Mouse (Mus musculus) hindbrain, embryonic 12.5 days (tissue): ENCODE data around the gene Zfp384. TPM values are rescaled to one million over a fixed set of nuclear protein-coding genes. Genes with fewer than 3 reads are reported as not detected.

Source experiments
- ATAC-seq: fragments of 200-750 bp; cut with Nextera tagmentation; 2 replicates; pipeline ENCODE4 v1.8.0; 2017; ENCODE audit warnings: moderate TSS enrichment; ENCODE audit not compliant: low FRiP score
- H3K27ac ChIP-seq: fragments of 300-500 bp; sonication (generic); 2 replicates; pipeline ENCODE4 v1.5.1; 2016; ENCODE audit warnings: mild to moderate bottlenecking
- H3K27me3 ChIP-seq: fragments of 300-500 bp; sonication (generic); 2 replicates; pipeline ENCODE4 v1.6.1; 2016; ENCODE audit warnings: mild to moderate bottlenecking
- H3K36me3 ChIP-seq: fragments of 300-500 bp; sonication (generic); 2 replicates; pipeline ENCODE4 v1.6.1; 2016; ENCODE audit warnings: mild to moderate bottlenecking
- H3K4me1 ChIP-seq: fragments of 300-500 bp; sonication (generic); 2 replicates; pipeline ENCODE4 v1.6.1; 2016
- H3K4me2 ChIP-seq: fragments of 300-500 bp; sonication (generic); replicated peaks from 2 replicates; pipeline ENCODE4 v1.6.1; 2016; ENCODE audit warnings: mild to moderate bottlenecking
- H3K4me3 ChIP-seq: fragments of 300-500 bp; sonication (generic); 2 replicates; pipeline ENCODE4 v1.5.1; 2016; ENCODE audit warnings: mild to moderate bottlenecking
- H3K9ac ChIP-seq: fragments of 300-500 bp; sonication (generic); 2 replicates; pipeline ENCODE4 v1.6.1; 2016; ENCODE audit warnings: mild to moderate bottlenecking, moderate library complexity
- H3K9me3 ChIP-seq: fragments of 300-500 bp; sonication (generic); replicated peaks from 2 replicates; pipeline ENCODE4 v1.6.1; 2016; ENCODE audit warnings: mild to moderate bottlenecking
- WGBS: fragments of 180-500 bp; shearing (Covaris S2); methylation state at CpG from one replicate; pipeline ENCODE4 v1.1.7; 2016; 5-methylcytosine and 5-hydroxymethylcytosine counted together
- polyA plus RNA-seq: library from polyadenylated mRNA; unstranded; fragments of >200 nt; fragmentation: Nextera tagmentation; extraction: Ambion mirVana; gene quantifications from 2 replicates; pipeline ENCODE4 v1.2.1, GENCODE M21; 2016

Gene Zfp384
- polyA plus RNA-seq, 1 experiment from 2014 or later, result 21.6 TPM

DNA sequence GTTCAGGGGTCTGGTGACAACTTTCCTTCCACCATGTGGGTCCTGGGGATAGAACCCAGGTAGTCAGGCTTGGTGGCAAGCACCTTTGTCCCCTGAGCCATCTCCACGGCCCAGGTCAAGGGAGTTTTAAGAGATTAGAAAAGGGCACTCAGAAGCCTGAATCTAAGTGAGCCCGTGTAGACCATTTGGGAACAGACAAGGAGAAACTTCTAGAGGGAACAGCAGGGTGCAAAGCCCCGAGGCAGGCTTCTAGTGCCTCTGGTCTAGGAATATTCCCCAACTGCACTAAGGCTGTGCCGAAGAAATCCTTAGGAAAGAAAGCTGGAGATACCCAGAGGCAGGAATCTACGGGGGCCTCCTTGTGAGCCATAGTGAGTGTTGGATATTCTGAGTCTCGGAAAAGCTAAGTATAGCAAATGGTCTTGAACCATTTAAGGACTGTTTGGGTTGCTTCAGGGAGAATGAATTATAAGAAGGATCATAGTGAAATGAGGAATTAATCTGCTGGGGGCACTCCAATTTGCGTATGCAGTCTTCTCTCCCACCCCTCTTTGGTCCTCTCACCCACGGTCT, 13.0 kb upstream of the Zfp384 start:
- H3K4me3 ChIP-seq, result peak overlapping the region; percentile 56; the same call in 1 of the 2 replicates
- no peaks in the 10 kb centered on the region for H3K36me3 ChIP-seq
- ATAC-seq, result no peak
- WGBS, result 55% methylated on average over 8 of the region's 8 CpGs
- H3K9me3 ChIP-seq, result no peaks in the 10 kb centered on the region
- no peak overlapping the region for H3K27ac ChIP-seq
- no peak overlapping the region for H3K9ac ChIP-seq
- peak overlapping the region; percentile 95 for H3K4me2 ChIP-seq
- peaks cover 12% of the 10 kb centered on the region for H3K4me1 ChIP-seq
- peaks cover 81% of the 10 kb centered on the region for H3K27me3 ChIP-seq

- Histone ChIP-seq H3K4me1 (peaks cover 12% of the 10 kb centered on the region), H3K27me3 (peaks cover 90% of the 10 kb centered on the region), H3K9me3 (no peaks in the 10 kb centered on the region), H3K4me3 (peak within 1 kb of the TSS; percentile 56), H3K4me2 (peak within 1 kb of the TSS; percentile 95), H3K36me3 (no peaks in the 10 kb centered on the region), H3K27ac (no peak within 1 kb of the TSS), H3K9ac (peak within 1 kb of the TSS; percentile 79)
- under 1% methylated on average over 47 of the region's 78 CpGs for WGBS
- peak; percentile 65 for ATAC-seq
Measured at GRCm38 (mm10) chr6:124996551-124997501, 12.1 kb upstream of the Zfp384 start, which contains the start of gene Pianp. Pianp (plus strand) TSS chr6:124996694.

DNA sequence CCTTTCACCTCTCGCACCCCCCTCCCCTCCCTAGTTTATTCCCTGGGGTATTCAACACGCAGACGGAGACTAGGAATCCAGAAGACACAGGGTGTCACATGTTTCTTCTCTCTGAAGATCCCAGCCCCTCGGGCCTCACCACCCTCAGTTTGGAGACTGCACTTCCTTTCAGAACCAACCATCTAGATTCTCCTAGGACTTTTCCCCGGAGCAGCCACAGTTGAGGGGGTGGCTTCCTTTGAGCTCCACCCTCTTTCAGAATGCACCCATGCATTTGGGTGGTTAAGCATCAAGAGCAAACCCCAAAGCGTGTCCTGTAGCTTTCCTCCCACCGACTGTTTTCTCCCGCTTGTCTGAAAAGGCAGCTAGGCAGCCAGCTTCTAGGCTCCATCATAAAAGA, 10.9 kb upstream of the Zfp384 start:
- Histone ChIP-seq H3K4me3 (peak overlapping the region; percentile 56), H3K36me3 (no peaks in the 10 kb centered on the region), H3K9me3 (no peaks in the 10 kb centered on the region), H3K4me2 (peak overlapping the region; percentile 95), H3K27ac (no peak overlapping the region), H3K4me1 (peaks cover 12% of the 10 kb centered on the region), H3K9ac (peak overlapping the region; percentile 79), H3K27me3 (peaks cover 98% of the 10 kb centered on the region)
- ATAC-seq, result no peak
- WGBS, result 10% methylated on average over 8 of the region's 8 CpGs

GRCm38 (mm10) chr6:124999091-124999490, 9.9 kb upstream of the Zfp384 start:
- Histone ChIP-seq H3K4me2 (0 out of 2 replicates have a peak overlapping the region, but pooled peaks have one; percentile 95), H3K9ac (no peak overlapping the region), H3K27me3 (peaks cover 97% of the 10 kb centered on the region), H3K4me3 (no peak overlapping the region), H3K4me1 (peaks cover 18% of the 10 kb centered on the region), H3K27ac (no peak overlapping the region), H3K9me3 (no peaks in the 10 kb centered on the region), H3K36me3 (no peaks in the 10 kb centered on the region)
- WGBS, result 32% methylated on average over 14 of the region's 14 CpGs
- no peak for ATAC-seq

- Histone ChIP-seq H3K27me3 (peaks cover 95% of the 10 kb centered on the region), H3K9me3 (no peaks in the 10 kb centered on the region), H3K36me3 (no peaks in the 10 kb centered on the region), H3K4me2 (no peak overlapping the region), H3K4me3 (no peak overlapping the region), H3K27ac (no peak overlapping the region), H3K9ac (no peak overlapping the region), H3K4me1 (peaks cover 21% of the 10 kb centered on the region)
- 33% methylated on average over 10 of the region's 10 CpGs for WGBS
- ATAC-seq, result no peak
Measured at GRCm38 (mm10) chr6:124999546-124999945, 9.4 kb upstream of the Zfp384 start.

GRCm38 (mm10) chr6:125003706-125004105, 5.2 kb upstream of the Zfp384 start:
- Histone ChIP-seq H3K4me2 (no peak overlapping the region), H3K27me3 (peaks cover 55% of the 10 kb centered on the region), H3K9ac (no peak overlapping the region), H3K4me1 (peaks cover 15% of the 10 kb centered on the region), H3K36me3 (no peaks in the 10 kb centered on the region), H3K9me3 (no peaks in the 10 kb centered on the region), H3K4me3 (no peak overlapping the region), H3K27ac (no peak overlapping the region)
- 48% methylated on average over 3 of the region's 3 CpGs for WGBS
- ATAC-seq, result no peak

DNA sequence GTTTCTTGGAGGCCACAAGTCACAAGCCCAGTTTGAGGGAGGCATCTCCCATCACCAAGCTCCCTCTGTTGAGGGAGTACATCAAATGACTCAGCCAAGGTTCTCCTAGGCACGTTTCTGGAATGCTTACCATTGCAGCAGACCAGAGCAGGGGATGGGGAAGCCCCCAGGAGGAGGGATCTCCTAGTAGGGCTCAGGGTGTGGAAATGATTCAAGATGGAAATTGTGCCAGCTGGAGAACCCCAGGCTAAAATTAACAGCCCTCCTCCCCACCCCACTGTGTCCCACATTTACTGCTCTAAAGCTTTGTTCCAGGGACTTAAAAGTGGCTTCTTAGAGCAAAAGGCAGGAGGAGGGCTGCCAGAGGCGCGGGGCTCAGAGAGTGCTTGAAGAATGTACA, 3.9 kb upstream of the Zfp384 start:
- ATAC-seq, result no peak
- Histone ChIP-seq H3K27ac (no peak overlapping the region), H3K9ac (no peak overlapping the region; the same call in 1 of the 2 replicates)

GRCm38 (mm10) chr6:125008060-125008459, 885 bp upstream of the Zfp384 start:
- H3K9ac ChIP-seq, result peak overlapping the region; percentile 63
- peak; percentile 4 for ATAC-seq
- H3K4me2 ChIP-seq, result peak overlapping the region; percentile 89
- 0 out of 2 replicates have a peak, but pooled peaks cover 16% of the 10 kb centered on the region for H3K36me3 ChIP-seq
- H3K4me1 ChIP-seq, result peaks cover 32% of the 10 kb centered on the region
- H3K27ac ChIP-seq, result peak overlapping the region; percentile 99
- peaks cover 12% of the 10 kb centered on the region for H3K27me3 ChIP-seq
- H3K9me3 ChIP-seq, result no peaks in the 10 kb centered on the region
- H3K4me3 ChIP-seq, result peak overlapping the region; percentile 93
- 48% methylated on average over 13 of the region's 13 CpGs for WGBS

More for the DNA sequence above, 3.9 kb upstream of the Zfp384 start:
- 29% methylated on average over 3 of the region's 3 CpGs for WGBS
- H3K27me3 ChIP-seq, result peaks cover 41% of the 10 kb centered on the region
- no peak overlapping the region for H3K4me2 ChIP-seq
- no peak overlapping the region for H3K4me3 ChIP-seq
- H3K9me3 ChIP-seq, result no peaks in the 10 kb centered on the region
- no peaks in the 10 kb centered on the region for H3K36me3 ChIP-seq
- H3K4me1 ChIP-seq, result peaks cover 19% of the 10 kb centered on the region

GRCm38 (mm10) chr6:125008586-125009128, 288 bp upstream of the Zfp384 start:
- peaks cover 31% of the 10 kb centered on the region for H3K4me1 ChIP-seq
- H3K27ac ChIP-seq, result peak overlapping the region; percentile 99
- under 1% methylated on average over 31 of the region's 34 CpGs for WGBS
- H3K27me3 ChIP-seq, result peaks cover 7% of the 10 kb centered on the region; the same call in 1 of the 2 replicates
- H3K9ac ChIP-seq, result peak overlapping the region; percentile 96
- ATAC-seq, result peak; percentile 99
- peak overlapping the region; percentile 89 for H3K4me2 ChIP-seq
- H3K36me3 ChIP-seq, result peaks cover 20% of the 10 kb centered on the region; the same call in 1 of the 2 replicates
- peak overlapping the region; percentile 93 for H3K4me3 ChIP-seq
- H3K9me3 ChIP-seq, result no peaks in the 10 kb centered on the region

GRCm38 (mm10) chr6:125009181-125010073, 482 bp downstream of the Zfp384 start:
- H3K9ac ChIP-seq, result peak overlapping the region; percentile 96
- no peaks in the 10 kb centered on the region for H3K9me3 ChIP-seq
- ATAC-seq, result peak; percentile 83
- peaks cover 24% of the 10 kb centered on the region for H3K4me1 ChIP-seq
- no peaks in the 10 kb centered on the region for H3K27me3 ChIP-seq
- H3K4me3 ChIP-seq, result peak overlapping the region; percentile 93
- H3K4me2 ChIP-seq, result peak overlapping the region; percentile 89
- WGBS, result under 1% methylated on average over 42 of the region's 78 CpGs
- H3K36me3 ChIP-seq, result peaks cover 28% of the 10 kb centered on the region; the same call in 1 of the 2 replicates
- peak overlapping the region; percentile 99 for H3K27ac ChIP-seq

GRCm38 (mm10) chr6:125017682-125018081, 8.7 kb downstream of the Zfp384 start:
- H3K27ac ChIP-seq, result no peak overlapping the region
- H3K9ac ChIP-seq, result no peak overlapping the region
- ATAC-seq, result no peak
- H3K4me2 ChIP-seq, result no peak overlapping the region
- no peaks in the 10 kb centered on the region for H3K27me3 ChIP-seq
- peaks cover 70% of the 10 kb centered on the region for H3K36me3 ChIP-seq
- H3K4me3 ChIP-seq, result no peak overlapping the region
- H3K4me1 ChIP-seq, result no peaks in the 10 kb centered on the region
- H3K9me3 ChIP-seq, result no peaks in the 10 kb centered on the region
- WGBS, result 98% methylated on average over 3 of the region's 3 CpGs
